Mouse (Mus musculus): ENCODE measurements around the gene Lmln. TPM values are rescaled to one million over a fixed set of nuclear protein-coding genes. Genes with fewer than 3 reads are reported as not detected.
"Not testable (repeated sequence)": the region's sequence is repeated elsewhere in the genome, so short reads cannot be mapped to it uniquely, and the experiment has no call there.

Lmln gene
- total and polyA plus RNA-seq, 3 experiments = 2.0 to 3.8 TPM; not detected in 1

- TF ChIP-seq MAFK (IDR thresholded peaks at IDR 0.05; ENCODE audit: borderline replicate concordance, low read depth, low read length) = no peak
- no peak for TF ChIP-seq JUND (IDR thresholded peaks at IDR 0.05; ENCODE audit: low read depth, low read length)
- TF ChIP-seq NELFE (IDR thresholded peaks at IDR 0.05; ENCODE audit: low read depth, low read length) = peak; percentile 95
- no peak for TF ChIP-seq ZMIZ1 (IDR thresholded peaks at IDR 0.05; ENCODE audit: low read depth, low read length)
- TF ChIP-seq KAT2A (conservative IDR thresholded peaks at IDR 0.05; ENCODE audit: low read depth, low read length) = peak; percentile 85; the same call in 1 of the 2 replicates
- no peak for TF ChIP-seq GABPA (IDR thresholded peaks at IDR 0.05; ENCODE audit: low read depth, low read length)
- peak; percentile 74 to 89; a peak in 3 of 4 replicates for TF ChIP-seq POLR2A (IDR thresholded peaks at IDR 0.05; ENCODE audit: control insufficient read depth in 1 of 2, insufficient read depth in 1 of 2, low read depth in 1 of 2, low read length in 2 of 2, poor library complexity in 1 of 2)
- TF ChIP-seq MAX (IDR thresholded peaks at IDR 0.05; ENCODE audit: low read length) = peak; percentile 100
Measured at GRCm38 (mm10) chr16:33056095-33056785, 6.1 kb upstream of the Lmln start, which contains the start of the genes Iqcg and Rpl35a (continued).

DNA sequence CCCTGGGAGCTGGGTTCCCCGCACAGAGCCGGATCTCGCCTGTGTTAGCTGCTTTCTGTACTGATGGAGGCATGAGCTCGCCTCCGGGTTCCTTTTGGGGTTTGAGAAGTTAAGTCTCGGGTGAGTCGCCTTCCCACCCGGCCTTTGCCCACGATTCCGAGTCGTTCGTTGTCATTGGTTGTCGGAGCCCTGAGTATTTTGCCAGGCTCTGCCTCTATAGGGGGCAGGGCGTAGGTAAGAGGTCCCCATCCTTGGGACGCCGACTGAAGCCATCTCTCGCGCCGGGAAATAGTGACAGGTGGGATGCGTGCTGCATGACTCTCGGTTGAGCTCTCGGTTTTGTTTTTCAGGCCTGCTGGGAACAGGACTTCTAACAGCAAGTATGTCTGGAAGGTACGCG, 5.5 kb upstream of the Lmln start:
- Histone ChIP-seq H3K27ac (ENCODE audit: control insufficient read depth, low read depth, low read length) (peak overlapping the region; percentile 99), H3K9ac (ENCODE audit: control insufficient read depth, low read depth, low read length, poor library complexity, severe bottlenecking) (peak overlapping the region; percentile 98), H3K4me3 (ENCODE audit: control insufficient read depth in 1 of 2, insufficient read depth in 1 of 2, low read depth in 2 of 2, low read length in 2 of 2) (peak overlapping the region; percentile 50 to 92), H3K4me1 (ENCODE audit: control insufficient read depth in 1 of 2, insufficient read depth in 2 of 2, low read length in 2 of 2) (peaks cover 0 to 14% of the 10 kb centered on the region in 2 experiments; a peak in 2 of 4 replicates), H3K27me3 (ENCODE audit: control insufficient read depth in 1 of 2, insufficient read depth in 2 of 2, low read length in 2 of 2) (no peaks in the 10 kb centered on the region), H3K9me3 (replicated peaks; ENCODE audit: insufficient read depth, low read length) (no peaks in the 10 kb centered on the region), H3K36me3 (ENCODE audit: control insufficient read depth in 1 of 2, insufficient read depth in 2 of 2, low read length in 2 of 2) (peaks cover 11 to 24% of the 10 kb centered on the region in 2 experiments), H3K79me2 (ENCODE audit: control insufficient read depth, insufficient read depth, low read length, poor library complexity) (peaks cover 30% of the 10 kb centered on the region)
- TF ChIP-seq USF2 (IDR thresholded peaks at IDR 0.05; ENCODE audit: borderline replicate concordance in 1 of 2, insufficient read depth in 1 of 2, low read depth in 1 of 2, low read length in 2 of 2) (no peak), BHLHE40 (IDR thresholded peaks at IDR 0.05; ENCODE audit: borderline replicate concordance, low read depth, low read length) (no peak), NELFE (IDR thresholded peaks at IDR 0.05; ENCODE audit: low read depth, low read length) (no peak), EP300 (IDR thresholded peaks at IDR 0.05; ENCODE audit: low read depth in 1 of 2, low read length in 2 of 2) (no peak), POLR2A (IDR thresholded peaks at IDR 0.05; ENCODE audit: control insufficient read depth in 1 of 2, insufficient read depth in 1 of 2, low read depth in 1 of 2, low read length in 2 of 2, poor library complexity in 1 of 2) (peak in 1 of 2 experiments; percentile 42; a peak in 2 of 4 replicates), POLR2AphosphoS2 (IDR thresholded peaks at IDR 0.05; ENCODE audit: low read length) (no peak), CHD1 (IDR thresholded peaks at IDR 0.05; ENCODE audit: low read depth, low read length) (peak; percentile 95; the same call in 1 of the 2 replicates), ZMIZ1 (IDR thresholded peaks at IDR 0.05; ENCODE audit: low read depth, low read length) (no peak), POLR2AphosphoS5 (IDR thresholded peaks at IDR 0.05; ENCODE audit: borderline replicate concordance, low read depth, low read length) (peak; percentile 41; the same call in 1 of the 2 replicates)
- peak; percentile 58 for DNase-seq (ENCODE audit: low read depth, low spot score)

DNA sequence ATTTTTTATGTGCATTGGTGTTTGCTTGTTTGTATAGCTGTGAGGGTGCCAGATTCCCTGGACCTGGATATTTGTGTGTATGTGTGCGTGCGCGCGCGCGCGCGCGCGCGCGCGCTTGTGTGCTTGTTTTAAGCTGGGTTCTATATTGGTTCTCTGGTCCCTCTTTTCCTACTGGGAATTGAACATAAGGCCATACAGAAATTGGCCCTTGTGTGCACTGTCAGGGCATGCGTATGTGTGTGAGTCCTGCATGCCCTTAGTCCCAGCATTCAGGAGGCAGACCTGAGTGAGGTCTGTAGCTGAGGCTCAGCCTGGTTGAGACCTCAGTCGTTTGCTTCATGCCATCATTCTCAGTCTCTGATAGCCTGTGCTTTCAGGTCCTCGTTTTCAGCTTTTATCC, 4.3 kb upstream of the Lmln start:
- Histone ChIP-seq H3K36me3 (ENCODE audit: control insufficient read depth in 1 of 2, insufficient read depth in 2 of 2, low read length in 2 of 2) (peaks cover 11 to 24% of the 10 kb centered on the region in 2 experiments), H3K9me3 (replicated peaks; ENCODE audit: insufficient read depth, low read length) (no peaks in the 10 kb centered on the region), H3K27ac (ENCODE audit: control insufficient read depth, low read depth, low read length) (peak overlapping the region; percentile 30), H3K9ac (ENCODE audit: control insufficient read depth, low read depth, low read length, poor library complexity, severe bottlenecking) (peak overlapping the region; percentile 98), H3K4me1 (ENCODE audit: control insufficient read depth in 1 of 2, insufficient read depth in 2 of 2, low read length in 2 of 2) (peaks cover 0 to 14% of the 10 kb centered on the region in 2 experiments; a peak in 2 of 4 replicates), H3K79me2 (ENCODE audit: control insufficient read depth, insufficient read depth, low read length, poor library complexity) (peaks cover 32% of the 10 kb centered on the region), H3K27me3 (ENCODE audit: control insufficient read depth in 1 of 2, insufficient read depth in 2 of 2, low read length in 2 of 2) (no peaks in the 10 kb centered on the region), H3K4me3 (ENCODE audit: control insufficient read depth in 1 of 2, insufficient read depth in 1 of 2, low read depth in 2 of 2, low read length in 2 of 2) (peak overlapping the region; percentile 50 to 60)
- peak; percentile 41 for DNase-seq (ENCODE audit: low read depth, low spot score)
- TF ChIP-seq ZMIZ1 (IDR thresholded peaks at IDR 0.05; ENCODE audit: low read depth, low read length) = 0 out of 2 replicates have a peak, but pooled peaks have one; percentile 25
- 0 out of 2 replicates have a peak, but pooled peaks have one; percentile 29 for TF ChIP-seq TBP (IDR thresholded peaks at IDR 0.05; ENCODE audit: low read depth, low read length)
- TF ChIP-seq MXI1 (IDR thresholded peaks at IDR 0.05; ENCODE audit: low read depth, low read length) = no peak
- TF ChIP-seq CHD1 (IDR thresholded peaks at IDR 0.05; ENCODE audit: low read depth, low read length) = peak; percentile 22; the same call in 1 of the 2 replicates

GRCm38 (mm10) chr16:33058656-33059055, 3.7 kb upstream of the Lmln start:
- not testable (repeated sequence) for H3K9me3 ChIP-seq (replicated peaks; ENCODE audit: insufficient read depth, low read length); DNase-seq (ENCODE audit: low read depth, low spot score); H3K27me3 ChIP-seq (ENCODE audit: control insufficient read depth in 1 of 2, insufficient read depth in 2 of 2, low read length in 2 of 2); H3K27ac ChIP-seq (ENCODE audit: control insufficient read depth, low read depth, low read length)
- Histone ChIP-seq H3K36me3 (ENCODE audit: control insufficient read depth in 1 of 2, insufficient read depth in 2 of 2, low read length in 2 of 2) (peaks cover 11 to 26% of the 10 kb centered on the region in 2 experiments), H3K79me2 (ENCODE audit: control insufficient read depth, insufficient read depth, low read length, poor library complexity) (peaks cover 32% of the 10 kb centered on the region), H3K4me3 (ENCODE audit: control insufficient read depth in 1 of 2, insufficient read depth in 1 of 2, low read depth in 2 of 2, low read length in 2 of 2) (peak overlapping the region in 1 of 2 experiments; percentile 60; a peak in 2 of 4 replicates), H3K4me1 (ENCODE audit: control insufficient read depth in 1 of 2, insufficient read depth in 2 of 2, low read length in 2 of 2) (peaks cover 3 to 17% of the 10 kb centered on the region in 2 experiments; a peak in 3 of 4 replicates), H3K9ac (ENCODE audit: control insufficient read depth, low read depth, low read length, poor library complexity, severe bottlenecking) (peak overlapping the region; percentile 98)
